Mouse (Mus musculus) stomach, embryonic 14.5 days (tissue): ENCODE data around the gene Aqr. TPM values are rescaled to one million over a fixed set of nuclear protein-coding genes. Genes with fewer than 3 reads are reported as not detected.

Experiments used
- ATAC-seq: fragments of 200-750 bp; cut with Nextera tagmentation; 2 replicates; pipeline ENCODE4 v1.8.0; 2017; ENCODE audit warnings: low read depth, moderate TSS enrichment; ENCODE audit not compliant: insufficient number of reproducible peaks, insufficient read depth, low FRiP score
- H3K27ac ChIP-seq: fragments of 300-500 bp; sonication (generic); 2 replicates; pipeline ENCODE4 v1.5.1; 2014; ENCODE audit warnings: mild to moderate bottlenecking, low read length, moderate library complexity, mixed read lengths
- H3K27me3 ChIP-seq: fragments of 300-500 bp; sonication (generic); 2 replicates; pipeline ENCODE4 v1.6.1; 2014; ENCODE audit warnings: low read length, control low read depth, mixed read lengths; ENCODE audit not compliant: control insufficient read depth, insufficient read depth
- H3K36me3 ChIP-seq: fragments of 300-500 bp; sonication (generic); 2 replicates; pipeline ENCODE4 v1.6.1; 2014; ENCODE audit warnings: mild to moderate bottlenecking, control low read depth, low read length, moderate library complexity, mixed read lengths; ENCODE audit not compliant: control insufficient read depth, insufficient read depth
- H3K4me1 ChIP-seq: fragments of 300-500 bp; sonication (generic); 2 replicates; pipeline ENCODE4 v1.6.1; 2014; ENCODE audit warnings: low read length, control low read depth, mixed read lengths; ENCODE audit not compliant: control insufficient read depth, insufficient read depth
- H3K4me2 ChIP-seq: fragments of 300-500 bp; sonication (generic); replicated peaks from 2 replicates; pipeline ENCODE4 v1.6.1; 2014; ENCODE audit warnings: low read depth, low read length, control low read depth
- H3K4me3 ChIP-seq: fragments of 300-500 bp; sonication (generic); 2 replicates; pipeline ENCODE4 v1.5.1; 2014; ENCODE audit warnings: low read depth, low read length, control low read depth
- H3K9ac ChIP-seq: fragments of 300-500 bp; sonication (generic); replicated peaks from 2 replicates; pipeline ENCODE4 v1.6.1; 2014; ENCODE audit warnings: low read depth, mild to moderate bottlenecking, control low read depth, low read length, moderate library complexity, mixed read lengths
- H3K9me3 ChIP-seq: fragments of 300-500 bp; sonication (generic); 2 replicates; pipeline ENCODE4 v1.6.1; 2016; ENCODE audit warnings: low read depth, low read length, control low read depth; ENCODE audit not compliant: control insufficient read depth
- WGBS: fragments of 180-500 bp; shearing (Covaris S2); extraction: QIAGEN DNeasy Blood & Tissue Kit; methylation state at CpG from one replicate; pipeline ENCODE4 v1.1.7; 2014; 5-methylcytosine and 5-hydroxymethylcytosine counted together
- polyA plus RNA-seq: library from polyadenylated mRNA; unstranded; fragments of >200 nt; fragmentation: Nextera tagmentation; extraction: Ambion mirVana; gene quantifications from 2 replicates; pipeline ENCODE4 v1.2.1, GENCODE M21; 2014

Aqr gene
- polyA plus RNA-seq, 1 experiment from 2014 or later = 54.1 TPM

DNA sequence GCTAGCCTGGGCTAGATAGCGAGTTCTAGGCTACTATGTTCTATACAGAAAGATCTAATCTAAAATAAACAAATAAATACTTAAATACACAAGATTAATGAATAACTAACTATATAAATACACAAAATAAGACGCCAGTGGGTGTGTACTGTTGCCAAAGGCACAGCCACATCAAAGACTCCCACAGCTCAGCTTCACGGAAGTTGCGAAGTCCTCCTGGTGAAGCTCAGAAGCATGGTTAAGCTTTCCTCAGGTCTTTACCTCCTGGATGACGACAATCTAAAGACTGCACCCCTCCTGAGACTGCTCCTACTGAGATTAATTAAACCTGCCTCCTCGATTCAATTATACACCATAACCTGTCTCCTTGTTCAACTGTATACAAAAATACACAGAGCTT is 33.6 kb downstream of the Aqr start:
- Histone ChIP-seq H3K4me1 (no peaks in the 10 kb centered on the region), H3K4me3 (no peak overlapping the region), H3K4me2 (no peak overlapping the region), H3K27me3 (no peaks in the 10 kb centered on the region), H3K27ac (no peak overlapping the region), H3K36me3 (peaks cover 63% of the 10 kb centered on the region), H3K9me3 (no peaks in the 10 kb centered on the region), H3K9ac (no peak overlapping the region)
- ATAC-seq = no peak
- 90% methylated on average over 6 of the region's 6 CpGs for WGBS

DNA sequence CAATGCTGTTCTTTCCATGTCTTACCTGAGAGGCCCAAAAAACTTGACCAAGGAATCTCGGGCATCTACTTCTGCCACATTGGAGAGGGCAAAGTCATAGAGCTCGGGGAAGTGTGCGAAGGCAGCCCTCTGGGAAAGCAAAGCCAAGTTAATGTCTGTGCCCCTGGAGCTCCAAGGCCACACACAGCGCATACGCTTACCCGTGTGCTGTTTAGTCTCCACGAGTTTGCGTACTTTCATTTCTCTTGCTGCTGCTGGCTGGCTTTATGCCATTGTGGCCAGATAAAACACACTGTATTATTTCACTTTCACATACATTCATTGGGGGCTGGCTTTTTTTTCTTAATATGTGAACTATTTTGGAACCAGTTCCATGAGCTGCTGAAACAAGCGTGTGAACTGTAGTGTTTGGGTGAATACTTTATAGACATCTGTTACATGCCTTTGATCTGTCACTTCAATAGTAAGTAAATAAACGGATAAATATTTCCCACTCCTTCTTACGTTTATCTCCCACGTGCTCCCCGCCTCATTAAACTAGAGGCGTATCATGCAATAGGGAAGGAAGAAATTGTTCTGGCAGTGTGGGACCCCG is 39.9 kb downstream of the Aqr start:
- no peaks in the 10 kb centered on the region for H3K4me1 ChIP-seq
- no peak overlapping the region for H3K4me3 ChIP-seq
- WGBS = 89% methylated on average over 15 of the region's 15 CpGs
- peaks cover 68% of the 10 kb centered on the region for H3K36me3 ChIP-seq
- H3K27me3 ChIP-seq = no peaks in the 10 kb centered on the region
- no peak overlapping the region for H3K4me2 ChIP-seq
- no peaks in the 10 kb centered on the region for H3K9me3 ChIP-seq
- ATAC-seq = no peak
- H3K9ac ChIP-seq = no peak overlapping the region
- H3K27ac ChIP-seq = no peak overlapping the region

DNA sequence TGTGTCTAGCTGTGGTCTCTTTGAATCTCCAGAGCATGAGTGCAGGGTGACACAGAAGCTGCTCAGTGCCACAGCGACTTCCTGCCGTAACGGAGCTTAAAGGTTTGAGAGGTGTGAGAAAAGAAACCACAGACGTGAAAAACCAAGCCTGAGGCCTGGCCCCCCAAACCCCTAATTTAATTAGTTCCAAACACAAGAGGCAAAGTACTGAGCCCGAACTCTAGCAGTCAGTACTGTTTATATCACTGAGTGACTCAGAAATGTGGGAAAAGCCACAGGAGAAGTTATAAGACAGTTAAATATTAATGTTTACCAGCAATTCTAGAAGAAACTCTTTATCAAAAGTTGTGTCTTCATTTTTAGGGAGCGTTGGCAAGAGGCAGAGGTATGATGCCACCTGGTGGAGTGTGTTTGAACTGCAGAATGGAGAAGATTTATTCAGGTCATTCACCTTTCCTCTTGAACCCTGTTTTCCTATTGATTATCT is 41.5 kb downstream of the Aqr start:
- no peak for ATAC-seq
- WGBS = 74% methylated on average over 6 of the region's 6 CpGs
- Histone ChIP-seq H3K9ac (no peak overlapping the region), H3K27ac (no peak overlapping the region), H3K4me1 (no peaks in the 10 kb centered on the region), H3K27me3 (no peaks in the 10 kb centered on the region), H3K36me3 (peaks cover 74% of the 10 kb centered on the region), H3K4me2 (no peak overlapping the region), H3K4me3 (no peak overlapping the region), H3K9me3 (no peaks in the 10 kb centered on the region)

DNA sequence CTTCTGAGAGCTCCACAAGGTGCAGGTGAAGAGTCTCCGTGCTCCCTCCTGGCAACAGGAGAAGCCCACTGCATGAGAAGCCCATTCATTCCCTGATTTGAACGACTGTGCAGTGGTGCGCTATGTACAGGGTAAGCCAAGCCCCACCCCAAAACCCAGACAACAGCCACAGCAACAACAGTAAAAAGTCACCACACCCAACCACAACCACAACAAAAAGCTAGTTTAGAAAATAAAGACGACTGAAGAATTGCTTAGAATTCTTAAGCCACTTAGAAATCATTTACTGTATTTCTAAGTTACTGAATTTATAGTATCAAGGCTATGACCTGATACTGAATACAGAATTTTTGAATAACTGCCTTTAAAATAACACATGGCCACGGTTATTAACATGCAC is 41.9 kb downstream of the Aqr start:
- Histone ChIP-seq H3K36me3 (peaks cover 72% of the 10 kb centered on the region), H3K27ac (no peak overlapping the region), H3K27me3 (no peaks in the 10 kb centered on the region), H3K4me2 (no peak overlapping the region), H3K9me3 (no peaks in the 10 kb centered on the region), H3K4me1 (no peaks in the 10 kb centered on the region), H3K9ac (no peak overlapping the region), H3K4me3 (no peak overlapping the region)
- WGBS = 91% methylated on average over 5 of the region's 5 CpGs
- ATAC-seq = no peak

DNA sequence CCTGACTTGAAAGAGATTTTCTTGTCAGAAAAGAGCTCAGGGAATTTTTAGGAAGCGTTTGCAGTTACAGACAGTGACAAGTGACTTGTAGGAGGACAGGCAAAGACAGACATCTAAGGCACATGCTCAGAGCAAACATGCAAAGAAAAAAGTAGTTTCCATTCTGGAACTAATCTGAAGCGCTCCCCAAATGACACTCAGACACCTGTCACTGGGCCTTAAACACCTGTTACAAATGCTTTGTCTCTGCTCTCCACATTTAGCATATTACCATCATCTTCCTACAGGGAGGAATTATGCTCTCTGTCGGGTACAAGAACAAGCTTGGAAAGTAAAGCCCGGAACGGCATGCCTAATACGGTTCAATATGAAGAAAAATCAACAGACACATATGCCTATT is 43.0 kb downstream of the Aqr start:
- Histone ChIP-seq H3K4me3 (no peak overlapping the region), H3K4me1 (no peaks in the 10 kb centered on the region), H3K27ac (no peak overlapping the region), H3K9me3 (no peaks in the 10 kb centered on the region), H3K4me2 (no peak overlapping the region), H3K27me3 (no peaks in the 10 kb centered on the region), H3K36me3 (peaks cover 69% of the 10 kb centered on the region), H3K9ac (no peak overlapping the region)
- WGBS = 93% methylated on average over 6 of the region's 6 CpGs
- ATAC-seq = no peak

DNA sequence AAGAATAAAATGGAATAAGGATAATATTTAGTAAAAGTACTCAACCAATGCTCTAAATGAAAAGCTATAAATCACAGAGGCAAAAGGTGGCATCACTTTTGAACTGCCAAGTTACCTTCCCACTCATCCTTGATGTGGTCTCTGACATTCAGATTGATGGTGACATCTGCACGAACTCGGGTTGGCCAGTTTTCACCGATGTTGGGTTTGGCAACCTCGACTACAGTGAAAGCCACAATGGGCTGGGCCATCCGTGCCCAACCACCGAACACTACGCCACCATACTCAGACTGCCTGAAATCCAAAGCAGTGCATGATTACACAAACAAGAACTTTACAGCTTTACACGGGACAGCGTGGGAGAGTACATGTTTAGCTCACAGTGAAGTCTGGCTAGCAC is 50.1 kb downstream of the Aqr start:
- no peaks in the 10 kb centered on the region for H3K9me3 ChIP-seq
- peaks cover 70% of the 10 kb centered on the region for H3K36me3 ChIP-seq
- no peak for ATAC-seq
- 92% methylated on average over 9 of the region's 9 CpGs for WGBS
- H3K27me3 ChIP-seq = no peaks in the 10 kb centered on the region
- H3K9ac ChIP-seq = no peak overlapping the region
- H3K27ac ChIP-seq = no peak overlapping the region
- H3K4me3 ChIP-seq = no peak overlapping the region
- H3K4me2 ChIP-seq = no peak overlapping the region
- no peaks in the 10 kb centered on the region for H3K4me1 ChIP-seq

DNA sequence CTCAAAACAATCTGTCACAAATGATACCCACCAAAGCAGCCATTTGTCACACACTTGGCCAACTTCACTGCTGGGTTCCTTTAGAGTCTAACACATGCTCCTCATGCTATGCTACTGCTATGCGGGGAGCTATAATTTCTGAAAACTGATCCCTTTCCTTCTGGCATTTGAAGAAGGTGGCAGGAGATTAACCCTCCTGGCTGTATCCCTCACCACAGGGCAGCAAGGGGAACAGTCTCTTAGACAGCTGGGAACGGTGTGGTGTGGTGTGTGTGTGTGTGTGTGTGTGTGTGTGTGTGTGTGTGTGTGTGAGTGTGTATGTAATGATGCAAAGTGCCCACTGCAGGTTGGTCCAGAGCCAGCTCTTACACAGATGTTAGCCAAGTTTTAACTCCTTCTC is 51.0 kb downstream of the Aqr start:
- WGBS = 87% methylated on average over 2 of the region's 2 CpGs
- Histone ChIP-seq H3K9ac (no peak overlapping the region), H3K27me3 (no peaks in the 10 kb centered on the region), H3K4me1 (no peaks in the 10 kb centered on the region), H3K36me3 (peaks cover 64% of the 10 kb centered on the region), H3K4me3 (no peak overlapping the region), H3K27ac (no peak overlapping the region), H3K4me2 (no peak overlapping the region), H3K9me3 (no peaks in the 10 kb centered on the region)
- ATAC-seq = no peak

DNA sequence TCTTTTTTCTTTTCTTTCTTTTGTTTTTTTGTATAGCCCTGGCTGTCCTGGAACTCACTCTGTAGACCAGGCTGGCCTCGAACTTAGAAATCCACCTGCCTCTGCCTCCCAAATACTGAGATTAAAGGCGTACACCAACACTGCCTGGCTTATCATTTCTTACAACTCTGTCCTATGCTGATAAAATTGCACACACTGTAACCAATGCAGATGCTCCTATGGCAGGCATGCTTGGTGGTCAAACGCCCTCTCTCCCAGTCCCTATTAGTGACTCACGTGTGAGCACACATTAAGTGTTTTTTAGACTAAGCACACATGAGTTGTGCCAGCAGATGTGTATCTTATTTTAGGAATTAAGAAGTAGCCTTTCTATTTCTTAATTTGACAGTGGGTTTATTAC is 53.5 kb downstream of the Aqr start:
- no peaks in the 10 kb centered on the region for H3K9me3 ChIP-seq
- no peak for ATAC-seq
- no peak overlapping the region for H3K4me2 ChIP-seq
- peaks cover 60% of the 10 kb centered on the region for H3K36me3 ChIP-seq
- no peak overlapping the region for H3K4me3 ChIP-seq
- no peak overlapping the region for H3K27ac ChIP-seq
- 92% methylated on average over 4 of the region's 4 CpGs for WGBS
- H3K9ac ChIP-seq = no peak overlapping the region
- H3K4me1 ChIP-seq = no peaks in the 10 kb centered on the region
- H3K27me3 ChIP-seq = no peaks in the 10 kb centered on the region

DNA sequence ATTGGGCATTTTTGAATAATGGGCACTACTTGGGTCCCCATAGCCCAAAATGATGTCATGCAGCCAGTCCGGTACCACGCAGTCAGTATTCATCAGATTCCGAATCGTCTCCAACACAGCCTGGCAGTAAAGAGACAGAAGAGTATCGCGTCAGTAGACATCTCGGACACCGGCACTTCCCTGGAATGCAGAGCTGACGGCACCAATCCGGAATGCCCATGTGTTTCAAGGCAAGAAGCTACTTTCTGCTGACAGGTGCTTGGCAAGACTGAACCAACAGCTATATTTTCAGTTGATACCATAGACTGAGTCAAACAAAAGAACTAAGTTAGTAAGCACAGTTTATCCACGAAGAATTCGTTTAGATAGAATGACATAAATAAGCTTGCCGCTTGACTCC is 56.2 kb downstream of the Aqr start:
- 95% methylated on average over 13 of the region's 13 CpGs for WGBS
- H3K36me3 ChIP-seq = peaks cover 57% of the 10 kb centered on the region
- no peaks in the 10 kb centered on the region for H3K9me3 ChIP-seq
- H3K9ac ChIP-seq = no peak overlapping the region
- no peak overlapping the region for H3K27ac ChIP-seq
- H3K4me2 ChIP-seq = no peak overlapping the region
- no peaks in the 10 kb centered on the region for H3K4me1 ChIP-seq
- no peak overlapping the region for H3K4me3 ChIP-seq
- no peak for ATAC-seq
- no peaks in the 10 kb centered on the region for H3K27me3 ChIP-seq
